Mouse (Mus musculus): Measurements from ENCODE around the gene Arhgef39. TPM values are rescaled to one million over a fixed set of nuclear protein-coding genes. Genes with fewer than 3 reads are reported as not detected.

Gene Arhgef39
- total and polyA plus RNA-seq, 2 experiments from 2014 or later: 8.8 to 18.7 TPM

GRCm38 (mm10) chr4:43527880-43528279, 28.4 kb upstream of the Arhgef39 start:
- H3K4me2 ChIP-seq (ENCODE audit: low read depth, low read length): no peak overlapping the region
- no peaks in the 10 kb centered on the region for H3K9me3 ChIP-seq (replicated peaks; ENCODE audit: control insufficient read depth, low read length)
- H3K9ac ChIP-seq (replicated peaks; ENCODE audit: low read depth, low read length): no peak overlapping the region
- H3K27ac ChIP-seq (ENCODE audit: low read depth): no peak overlapping the region
- H3K36me3 ChIP-seq (replicated peaks; ENCODE audit: control insufficient read depth, insufficient read depth, low read length): peaks cover 21% of the 10 kb centered on the region
- TF ChIP-seq EP300 (IDR thresholded peaks at IDR 0.05; ENCODE audit: low read depth) (no peak), CTCF (IDR thresholded peaks at IDR 0.05; ENCODE audit: low read depth) (peak; percentile 35)
- H3K27me3 ChIP-seq (ENCODE audit: control insufficient read depth, insufficient read depth, low read length): no peaks in the 10 kb centered on the region
- no peak overlapping the region for H3K4me3 ChIP-seq (ENCODE audit: low read depth, low read length)
- WGBS: 69% methylated on average over 5 of the region's 5 CpGs
- no peak for ATAC-seq (ENCODE audit: insufficient read depth, low read depth)
- no peak for DNase-seq (ENCODE audit: low spot score)
- H3K4me1 ChIP-seq (ENCODE audit: control insufficient read depth, insufficient read depth): 0 out of 2 replicates have a peak, but pooled peaks cover 5% of the 10 kb centered on the region

- Histone ChIP-seq H3K36me3 (replicated peaks; ENCODE audit: control insufficient read depth, insufficient read depth, low read length) (peaks cover 16% of the 10 kb centered on the region; the same call in 1 of the 2 replicates), H3K4me1 (ENCODE audit: control insufficient read depth, insufficient read depth) (peaks cover 32% of the 10 kb centered on the region), H3K27ac (ENCODE audit: low read depth) (peak overlapping the region; percentile 83), H3K4me3 (ENCODE audit: low read depth, low read length) (no peak overlapping the region), H3K9ac (replicated peaks; ENCODE audit: low read depth, low read length) (no peak overlapping the region), H3K4me2 (ENCODE audit: low read depth, low read length) (peak overlapping the region; percentile 51), H3K9me3 (replicated peaks; ENCODE audit: control insufficient read depth, low read length) (no peaks in the 10 kb centered on the region), H3K27me3 (ENCODE audit: control insufficient read depth, insufficient read depth, low read length) (no peaks in the 10 kb centered on the region)
- DNase-seq (ENCODE audit: low spot score): peak; percentile 73
- no peak for TF ChIP-seq EP300 (IDR thresholded peaks at IDR 0.05; ENCODE audit: low read depth)
- TF ChIP-seq CTCF (IDR thresholded peaks at IDR 0.05; ENCODE audit: low read depth): no peak
- WGBS: 11% methylated on average over 6 of the region's 6 CpGs
- ATAC-seq (ENCODE audit: insufficient read depth, low read depth): peak; percentile 25; the same call in 1 of the 2 replicates
Measured at GRCm38 (mm10) chr4:43519956-43520355, 20.5 kb upstream of the Arhgef39 start.

- Histone ChIP-seq H3K9ac (replicated peaks; ENCODE audit: low read depth, low read length) (no peak overlapping the region), H3K4me1 (ENCODE audit: control insufficient read depth, insufficient read depth) (peaks cover 32% of the 10 kb centered on the region), H3K27me3 (ENCODE audit: control insufficient read depth, insufficient read depth, low read length) (no peaks in the 10 kb centered on the region), H3K9me3 (replicated peaks; ENCODE audit: control insufficient read depth, low read length) (no peaks in the 10 kb centered on the region), H3K27ac (ENCODE audit: low read depth) (no peak overlapping the region), H3K36me3 (replicated peaks; ENCODE audit: control insufficient read depth, insufficient read depth, low read length) (peaks cover 16% of the 10 kb centered on the region; the same call in 1 of the 2 replicates), H3K4me3 (ENCODE audit: low read depth, low read length) (no peak overlapping the region), H3K4me2 (ENCODE audit: low read depth, low read length) (peak overlapping the region; percentile 51)
- TF ChIP-seq CTCF (IDR thresholded peaks at IDR 0.05; ENCODE audit: low read depth) (no peak), EP300 (IDR thresholded peaks at IDR 0.05; ENCODE audit: low read depth) (no peak)
- no peak for DNase-seq (ENCODE audit: low spot score)
- WGBS: 37% methylated on average over 10 of the region's 10 CpGs
- no peak for ATAC-seq (ENCODE audit: insufficient read depth, low read depth)
Measured at GRCm38 (mm10) chr4:43519551-43519950, 20.1 kb upstream of the Arhgef39 start.

GRCm38 (mm10) chr4:43515764-43516708, 16.5 kb upstream of the Arhgef39 start:
- peak; percentile 4 for DNase-seq (ENCODE audit: low spot score)
- Histone ChIP-seq H3K4me2 (ENCODE audit: low read depth, low read length) (no peak overlapping the region), H3K9me3 (replicated peaks; ENCODE audit: control insufficient read depth, low read length) (no peaks in the 10 kb centered on the region), H3K27me3 (ENCODE audit: control insufficient read depth, insufficient read depth, low read length) (no peaks in the 10 kb centered on the region), H3K36me3 (replicated peaks; ENCODE audit: control insufficient read depth, insufficient read depth, low read length) (peaks cover 16% of the 10 kb centered on the region; the same call in 1 of the 2 replicates), H3K27ac (ENCODE audit: low read depth) (no peak overlapping the region), H3K9ac (replicated peaks; ENCODE audit: low read depth, low read length) (no peak overlapping the region), H3K4me1 (ENCODE audit: control insufficient read depth, insufficient read depth) (peaks cover 10% of the 10 kb centered on the region), H3K4me3 (ENCODE audit: low read depth, low read length) (no peak overlapping the region)
- no peak for TF ChIP-seq EP300 (IDR thresholded peaks at IDR 0.05; ENCODE audit: low read depth)
- no peak for TF ChIP-seq CTCF (IDR thresholded peaks at IDR 0.05; ENCODE audit: low read depth)
- no peak for ATAC-seq (ENCODE audit: insufficient read depth, low read depth)
- WGBS: 58% methylated on average over 11 of the region's 11 CpGs

- WGBS: 49% methylated on average over 4 of the region's 4 CpGs
- Histone ChIP-seq H3K4me3 (ENCODE audit: low read depth, low read length) (no peak overlapping the region), H3K27me3 (ENCODE audit: control insufficient read depth, insufficient read depth, low read length) (no peaks in the 10 kb centered on the region), H3K36me3 (replicated peaks; ENCODE audit: control insufficient read depth, insufficient read depth, low read length) (peaks cover 12% of the 10 kb centered on the region; the same call in 1 of the 2 replicates), H3K9me3 (replicated peaks; ENCODE audit: control insufficient read depth, low read length) (no peaks in the 10 kb centered on the region), H3K4me1 (ENCODE audit: control insufficient read depth, insufficient read depth) (no peaks in the 10 kb centered on the region), H3K9ac (replicated peaks; ENCODE audit: low read depth, low read length) (no peak overlapping the region), H3K27ac (ENCODE audit: low read depth) (no peak overlapping the region), H3K4me2 (ENCODE audit: low read depth, low read length) (no peak overlapping the region)
- no peak for ATAC-seq (ENCODE audit: insufficient read depth, low read depth)
- no peak for DNase-seq (ENCODE audit: low spot score)
- TF ChIP-seq EP300 (IDR thresholded peaks at IDR 0.05; ENCODE audit: low read depth): no peak
- TF ChIP-seq CTCF (IDR thresholded peaks at IDR 0.05; ENCODE audit: low read depth): no peak
Measured at GRCm38 (mm10) chr4:43513791-43514190, 14.3 kb upstream of the Arhgef39 start.

Measured in heart, postnatal 0 days (tissue).